ENCODE assay signal across 8 mouse cellular contexts in the genomic region with DNA sequence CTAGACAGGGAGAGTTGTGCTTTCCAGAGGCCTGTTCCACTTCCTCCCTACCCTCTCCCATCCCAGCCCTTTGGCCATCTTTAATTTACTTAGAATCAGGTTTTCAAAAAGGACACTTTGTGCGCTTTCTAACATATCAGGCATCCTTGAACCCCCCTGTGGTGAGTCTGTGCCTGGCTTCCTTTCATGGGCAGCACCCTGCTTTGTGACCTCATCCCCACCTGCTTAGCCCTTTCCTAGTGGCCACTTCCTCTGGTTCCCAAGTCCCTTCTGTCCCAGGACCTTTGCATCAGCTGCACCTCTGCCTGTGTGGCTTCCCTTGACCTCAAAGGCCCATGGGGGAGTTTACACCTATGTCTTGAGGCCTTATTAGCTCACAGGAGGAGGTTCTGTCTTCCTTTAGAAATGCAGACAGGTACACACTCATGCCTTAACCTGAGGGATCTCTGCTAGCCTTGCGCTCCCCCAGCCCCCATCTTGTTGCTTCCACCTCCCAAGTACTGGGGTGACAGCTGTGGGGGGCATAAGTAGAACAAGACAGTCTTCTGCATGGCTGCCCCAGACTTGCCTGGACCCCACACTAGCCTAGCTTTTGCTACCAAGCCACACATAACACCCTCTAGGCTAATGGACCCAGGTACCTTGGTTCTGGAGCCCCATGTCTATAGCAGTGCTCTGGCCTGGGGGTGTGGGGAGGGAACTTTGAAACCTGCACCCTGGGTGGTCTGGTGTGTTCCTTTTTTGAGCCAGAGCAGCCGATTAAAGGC. TPM values are rescaled to one million over a fixed set of nuclear protein-coding genes. Genes with fewer than 3 reads are reported as not detected.
A peak's percentile ranks its signal among the peaks of the same experiment; 100 is the strongest.
DNase-seq lines count a peak whose midpoint lies in the region; ATAC-seq lines count a peak whose summit lies in the region.

No protein-coding gene starts in this region.

- 89% methylated on average over 3 of the region's 3 CpGs for WGBS in heart, embryonic 14.5 days
- WGBS in hindbrain, embryonic 11.5 days = 82% methylated on average over 3 of the region's 3 CpGs
- 81% methylated on average over 3 of the region's 3 CpGs for WGBS in midbrain, embryonic 14.5 days

- peak overlapping the region; percentile 94 for H3K4me2 ChIP-seq in heart, embryonic 14.5 days (ENCODE audit: low read length)
- H3K4me2 ChIP-seq in hindbrain, embryonic 11.5 days (replicated peaks; ENCODE audit: low read depth, low read length) = peak overlapping the region; percentile 63
- peak overlapping the region; percentile 84 for H3K4me2 ChIP-seq in midbrain, embryonic 14.5 days (ENCODE audit: low read length)

- H3K27ac ChIP-seq in heart, embryonic 14.5 days (replicated peaks in 1 of 2; ENCODE audit: control insufficient read depth in 1 of 2, insufficient read depth in 1 of 2, low read depth in 2 of 2, low read length in 2 of 2) = no peak overlapping the region
- no peak overlapping the region for H3K27ac ChIP-seq in brown adipose tissue, adult 24 weeks (replicated peaks; ENCODE audit: low read depth, low read length)
- H3K27ac ChIP-seq in hindbrain, embryonic 11.5 days (ENCODE audit: low read depth, low read length) = no peak overlapping the region
- no peak overlapping the region for H3K27ac ChIP-seq in midbrain, embryonic 14.5 days (replicated peaks; ENCODE audit: low read depth, low read length)

- no peak for DNase-seq in heart, postnatal 4 days
- no peak for DNase-seq in hindbrain, embryonic 11.5 days (ENCODE audit: low spot score)
- DNase-seq in midbrain, embryonic 14.5 days = no peak
- no peak for DNase-seq in lung, postnatal 14 days
- DNase-seq in B cell, adult 2 months = no peak

- no peak for ATAC-seq in heart, embryonic 14.5 days (ENCODE audit: insufficient number of reproducible peaks, insufficient read depth, low FRiP score, low read depth)
- no peak for ATAC-seq in hindbrain, embryonic 11.5 days (ENCODE audit: low FRiP score)
- no peak for ATAC-seq in midbrain, embryonic 14.5 days (ENCODE audit: low FRiP score, low TSS enrichment)
- ATAC-seq in frontal cortex, adult (ENCODE audit: low TSS enrichment) = no peak

- peaks cover 12 to 19% of the 10 kb centered on the region in 2 experiments for H3K4me1 ChIP-seq in heart, embryonic 14.5 days (ENCODE audit: control insufficient read depth in 2 of 2, insufficient read depth in 2 of 2, low read length in 2 of 2)
- H3K4me1 ChIP-seq in brown adipose tissue, adult 24 weeks (ENCODE audit: control insufficient read depth, insufficient read depth, insufficient read length, low read length) = peaks cover 3% of the 10 kb centered on the region; the same call in 1 of the 2 replicates
- peaks cover 6% of the 10 kb centered on the region; the same call in 1 of the 2 replicates for H3K4me1 ChIP-seq in hindbrain, embryonic 11.5 days (replicated peaks; ENCODE audit: control insufficient read depth, insufficient read depth, low read length)
- H3K4me1 ChIP-seq in midbrain, embryonic 14.5 days (ENCODE audit: control insufficient read depth, insufficient read depth, low read length) = peaks cover 19% of the 10 kb centered on the region

- peak overlapping the region; percentile 86 for H3K9ac ChIP-seq in heart, embryonic 14.5 days (ENCODE audit: low read length)
- H3K9ac ChIP-seq in hindbrain, embryonic 11.5 days (ENCODE audit: low read depth, low read length) = peak overlapping the region; percentile 75; the same call in 1 of the 2 replicates
- H3K9ac ChIP-seq in midbrain, embryonic 14.5 days (replicated peaks; ENCODE audit: low read length) = peak overlapping the region; percentile 61

- peak overlapping the region; percentile 81 to 84; a peak in 3 of 4 replicates for H3K4me3 ChIP-seq in heart, embryonic 14.5 days (ENCODE audit: control insufficient read depth in 1 of 2, insufficient read depth in 1 of 2, low read depth in 1 of 2, low read length in 2 of 2)
- peak overlapping the region; percentile 78 for H3K4me3 ChIP-seq in brown adipose tissue, adult 24 weeks (ENCODE audit: insufficient read depth, low read depth, low read length)
- H3K4me3 ChIP-seq in hindbrain, embryonic 11.5 days (ENCODE audit: low read depth, low read length) = peak overlapping the region; percentile 84
- peak overlapping the region; percentile 76 for H3K4me3 ChIP-seq in midbrain, embryonic 14.5 days (replicated peaks; ENCODE audit: low read depth, low read length)

- H3K36me3 ChIP-seq in heart, embryonic 14.5 days (ENCODE audit: control insufficient read depth, insufficient read depth, low read length) = peaks cover 55% of the 10 kb centered on the region
- peaks cover 4% of the 10 kb centered on the region; the same call in 1 of the 2 replicates for H3K36me3 ChIP-seq in hindbrain, embryonic 11.5 days (ENCODE audit: control insufficient read depth, insufficient read depth, low read length)
- H3K36me3 ChIP-seq in midbrain, embryonic 14.5 days (ENCODE audit: control insufficient read depth, insufficient read depth, low read length) = peaks cover 46% of the 10 kb centered on the region

- H3K9me3 ChIP-seq in heart, embryonic 14.5 days (ENCODE audit: control insufficient read depth, low read length) = no peaks in the 10 kb centered on the region
- no peaks in the 10 kb centered on the region for H3K9me3 ChIP-seq in hindbrain, embryonic 11.5 days (ENCODE audit: control insufficient read depth, low read length)
- no peaks in the 10 kb centered on the region for H3K9me3 ChIP-seq in midbrain, embryonic 14.5 days (ENCODE audit: control insufficient read depth, low read length)

- H3K27me3 ChIP-seq in heart, embryonic 14.5 days (ENCODE audit: control insufficient read depth, insufficient read depth, low read length) = no peaks in the 10 kb centered on the region
- H3K27me3 ChIP-seq in hindbrain, embryonic 11.5 days (ENCODE audit: control insufficient read depth, insufficient read depth, low read length) = no peaks in the 10 kb centered on the region
- H3K27me3 ChIP-seq in midbrain, embryonic 14.5 days (ENCODE audit: control insufficient read depth, insufficient read depth, low read length) = no peaks in the 10 kb centered on the region

RNA-seq across cellular contexts. Expression of gene Dda1, which starts 1.3 kb away (rescaled TPM):
- polyA plus RNA-seq in heart, embryonic 14.5 days (2014; fragmentation: Nextera tagmentation; extraction: Ambion mirVana) = 76.7 and 79.1 TPM in 2 replicates
- 10 to 100 TPM; 42.0 to 46.2 TPM for total RNA-seq in heart, postnatal 4 days (2021)
- 23.6 and 34.4 TPM in 2 replicates for polyA plus RNA-seq in brown adipose tissue, adult 24 weeks (2012; ENCODE audit: insufficient read depth, insufficient read length, missing spikeins)
- 143 and 155 TPM in 2 replicates for polyA plus RNA-seq in hindbrain, embryonic 11.5 days (2014; fragmentation: Nextera tagmentation; extraction: Ambion mirVana)
- polyA plus RNA-seq in midbrain, embryonic 14.5 days (2014; fragmentation: Nextera tagmentation; extraction: Ambion mirVana) = 213 and 233 TPM in 2 replicates

RNA-seq across cellular contexts. Expression of gene Mrpl34, which starts 5.6 kb away (rescaled TPM):
- polyA plus RNA-seq in heart, embryonic 14.5 days (2014; fragmentation: Nextera tagmentation; extraction: Ambion mirVana) = 191 and 193 TPM in 2 replicates
- total RNA-seq in heart, postnatal 4 days (2021) = 100 to 1,000 TPM in 1 of 2 experiments, 10 to 100 TPM in 1; 96.0 to 107 TPM
- polyA plus RNA-seq in brown adipose tissue, adult 24 weeks (2012; ENCODE audit: insufficient read depth, insufficient read length, missing spikeins) = 313 and 378 TPM in 2 replicates
- 231 and 239 TPM in 2 replicates for polyA plus RNA-seq in hindbrain, embryonic 11.5 days (2014; fragmentation: Nextera tagmentation; extraction: Ambion mirVana)
- 199 and 222 TPM in 2 replicates for polyA plus RNA-seq in midbrain, embryonic 14.5 days (2014; fragmentation: Nextera tagmentation; extraction: Ambion mirVana)

RNA-seq across cellular contexts. Expression of gene Abhd8, which starts 6.9 kb away (rescaled TPM):
- 20.8 and 29.2 TPM in 2 replicates for polyA plus RNA-seq in heart, embryonic 14.5 days (2014; fragmentation: Nextera tagmentation; extraction: Ambion mirVana)
- 10 to 100 TPM; 37.7 to 39.3 TPM for total RNA-seq in heart, postnatal 4 days (2021)
- polyA plus RNA-seq in brown adipose tissue, adult 24 weeks (2012; ENCODE audit: insufficient read depth, insufficient read length, missing spikeins) = 2.2 and 2.6 TPM in 2 replicates
- polyA plus RNA-seq in hindbrain, embryonic 11.5 days (2014; fragmentation: Nextera tagmentation; extraction: Ambion mirVana) = 38.5 and 40.0 TPM in 2 replicates
- 119 and 133 TPM in 2 replicates for polyA plus RNA-seq in midbrain, embryonic 14.5 days (2014; fragmentation: Nextera tagmentation; extraction: Ambion mirVana)

RNA-seq across cellular contexts. Expression of gene Ano8, which starts 15.4 kb away (rescaled TPM):
- 1.5 and 1.8 TPM in 2 replicates for polyA plus RNA-seq in heart, embryonic 14.5 days (2014; fragmentation: Nextera tagmentation; extraction: Ambion mirVana)
- 10 to 100 TPM; 13.5 to 15.4 TPM for total RNA-seq in heart, postnatal 4 days (2021)
- polyA plus RNA-seq in brown adipose tissue, adult 24 weeks (2012; ENCODE audit: insufficient read depth, insufficient read length, missing spikeins) = 7.3 and 9.3 TPM in 2 replicates
- 5.1 and 5.8 TPM in 2 replicates for polyA plus RNA-seq in hindbrain, embryonic 11.5 days (2014; fragmentation: Nextera tagmentation; extraction: Ambion mirVana)
- 7.7 and 9.4 TPM in 2 replicates for polyA plus RNA-seq in midbrain, embryonic 14.5 days (2014; fragmentation: Nextera tagmentation; extraction: Ambion mirVana)

RNA-seq across cellular contexts. Expression of gene Gtpbp3, which starts 17.6 kb away (rescaled TPM):
- 3.3 and 4.4 TPM in 2 replicates for polyA plus RNA-seq in heart, embryonic 14.5 days (2014; fragmentation: Nextera tagmentation; extraction: Ambion mirVana)
- 10 to 100 TPM; 17.8 to 20.1 TPM for total RNA-seq in heart, postnatal 4 days (2021)
- 6.7 and 9.1 TPM in 2 replicates for polyA plus RNA-seq in brown adipose tissue, adult 24 weeks (2012; ENCODE audit: insufficient read depth, insufficient read length, missing spikeins)
- polyA plus RNA-seq in hindbrain, embryonic 11.5 days (2014; fragmentation: Nextera tagmentation; extraction: Ambion mirVana) = 3.7 and 3.8 TPM in 2 replicates
- 4.9 and 5.2 TPM in 2 replicates for polyA plus RNA-seq in midbrain, embryonic 14.5 days (2014; fragmentation: Nextera tagmentation; extraction: Ambion mirVana)
